Mouse (Mus musculus) thymus, adult 2 months (tissue): ENCODE measurements around the gene Gsg1l.

ENCODE experiments used
- CTCF ChIP-seq: fragments of 200-500 bp; IDR thresholded peaks from 2 replicates; pipeline ENCODE4 v1.5.1; 2012; ENCODE audit warnings: mild to moderate bottlenecking, control low read depth, low read length, moderate library complexity, borderline replicate concordance; ENCODE audit not compliant: control insufficient read depth, poor library complexity, insufficient read depth; ENCODE audit errors: extremely low read depth
- POLR2A ChIP-seq: fragments of 200-500 bp; IDR thresholded peaks from 2 replicates; pipeline ENCODE4 v1.6.1; 2012; ENCODE audit warnings: mild to moderate bottlenecking, low read length, control low read depth, moderate library complexity; ENCODE audit not compliant: control insufficient read depth, poor library complexity, insufficient read depth; ENCODE audit errors: extremely low read depth

- TF ChIP-seq POLR2A = no peak
- no peak for TF ChIP-seq CTCF
Measured at GRCm38 (mm10) chr7:125900386-125901161, 181.6 kb downstream of the Gsg1l start.
